Mouse (Mus musculus) thymus, postnatal 10 days (tissue): Measurements from ENCODE around the gene Frrs1l.

ENCODE experiments used
- DNase-seq, 2 experiments: peaks; one replicate each; pipeline ENCODE4 v3.0.0; 2021; ENCODE audit warnings: low spot score in 2 of 2

The Frrs1l gene

DNA sequence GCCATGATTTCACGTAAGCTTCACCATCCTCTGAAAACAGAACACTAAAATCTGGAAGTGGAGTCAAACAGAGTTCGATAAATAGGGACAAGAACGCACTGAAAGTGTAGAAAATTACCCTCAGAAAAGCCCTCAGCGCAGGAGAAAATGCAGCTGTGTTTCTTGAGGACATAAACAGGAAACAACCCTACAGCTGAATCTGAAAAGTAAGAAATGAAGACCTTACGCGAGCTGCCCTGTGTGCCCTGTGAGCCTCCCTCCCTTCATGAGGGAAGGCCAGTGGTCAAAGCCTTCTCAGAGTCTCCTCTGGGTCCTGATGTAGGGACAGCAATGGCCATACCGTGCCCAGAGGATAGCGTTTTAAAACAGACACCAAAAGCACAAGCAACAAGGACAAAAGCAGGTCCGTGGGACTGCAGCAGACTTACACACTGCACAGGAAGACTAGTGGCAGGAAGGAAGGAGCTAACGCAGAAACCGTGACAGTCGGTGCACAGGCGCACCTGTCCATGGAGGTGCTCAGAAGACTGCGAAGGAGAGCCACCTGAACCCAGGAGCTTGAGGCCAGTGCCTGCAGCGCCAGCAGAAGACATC lies 74.4 kb downstream of the Frrs1l start:
- peak; percentile 38 to 39 for DNase-seq

DNA sequence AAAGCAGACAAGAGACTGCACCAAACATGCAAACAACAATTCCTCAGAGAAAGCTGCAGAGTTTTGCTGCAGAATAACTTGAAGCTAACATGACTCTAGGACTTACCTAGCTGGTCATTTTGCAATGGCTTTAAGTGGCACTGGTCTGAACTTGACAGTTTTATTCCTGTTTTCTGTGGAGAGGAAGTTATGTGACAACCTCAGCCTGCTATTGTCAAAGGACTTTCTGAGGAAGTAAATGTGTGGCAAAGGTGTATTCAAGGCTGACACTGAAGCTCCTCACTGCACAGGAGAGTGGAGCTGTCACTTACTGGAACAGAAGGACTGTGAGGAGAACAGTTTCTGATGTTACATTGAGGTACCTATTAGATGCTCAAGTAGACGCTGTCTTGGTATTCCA lies 75.4 kb downstream of the Frrs1l start:
- DNase-seq, result no peak

DNA sequence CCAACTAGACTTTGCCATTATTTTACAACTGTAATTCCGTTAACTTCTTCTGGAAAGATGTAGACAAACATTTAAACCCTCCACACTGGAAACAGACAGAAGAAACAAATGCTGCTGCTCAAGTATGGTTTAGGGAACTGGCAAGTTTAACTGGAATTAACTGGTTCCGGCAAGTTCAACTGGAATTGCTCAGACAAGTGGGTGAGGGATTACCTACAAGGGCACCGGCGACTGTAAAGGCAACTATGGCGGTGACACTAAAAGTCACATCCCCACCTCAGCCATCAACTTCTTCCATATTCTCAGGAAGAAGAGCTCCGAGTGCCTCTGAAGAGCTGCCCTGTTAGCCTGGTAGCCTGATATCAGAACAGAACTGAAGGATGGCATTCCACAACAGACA lies 75.9 kb downstream of the Frrs1l start:
- DNase-seq, result no peak

DNA sequence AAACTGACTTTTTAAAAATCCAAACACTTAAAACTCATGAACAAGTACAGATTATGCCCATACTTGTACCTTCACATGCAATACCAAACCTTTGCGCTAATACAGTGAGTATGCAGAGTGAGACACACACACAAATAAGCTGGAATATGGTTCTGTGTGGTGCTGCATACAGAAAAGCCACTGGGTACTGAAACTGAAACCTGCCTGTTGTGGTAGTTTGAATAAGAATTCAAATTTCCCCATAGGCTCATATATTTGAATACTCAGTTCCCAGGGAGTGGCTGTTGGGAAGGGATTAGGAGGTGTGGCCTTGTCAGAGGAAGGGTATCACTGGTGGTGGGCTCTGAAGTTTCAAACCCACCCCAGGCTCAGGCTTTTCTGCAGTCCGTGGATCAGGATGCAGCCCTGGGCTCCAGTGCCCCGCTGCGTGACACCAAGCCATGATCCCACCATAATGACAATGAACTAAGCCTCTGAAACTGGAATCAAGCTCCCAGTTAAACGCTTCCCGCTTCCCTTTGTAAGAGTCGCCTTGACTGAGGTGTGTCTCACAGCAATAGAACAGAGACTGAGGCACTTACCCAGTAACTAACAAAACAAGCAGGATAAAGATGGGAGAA lies 77.7 kb downstream of the Frrs1l start:
- no peak for DNase-seq

DNA sequence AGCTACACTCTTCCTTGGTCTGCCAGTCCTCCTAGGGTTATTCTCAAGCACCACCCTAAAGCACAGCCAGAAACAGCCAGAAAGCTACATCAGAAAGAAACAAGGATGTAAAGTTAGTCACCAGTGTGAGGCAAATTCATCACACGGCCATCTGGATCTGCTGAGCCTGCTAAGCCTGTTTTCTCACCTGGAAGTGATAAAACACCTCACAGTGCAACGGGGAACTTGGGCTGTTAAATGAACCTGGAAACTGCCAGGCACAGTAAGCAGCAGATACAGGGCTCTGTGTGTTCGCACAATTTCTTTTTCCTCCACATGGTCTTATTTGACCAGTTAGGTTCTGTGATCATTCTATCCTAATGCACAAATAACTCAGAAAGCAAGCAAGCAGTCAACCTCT lies 80.6 kb downstream of the Frrs1l start:
- DNase-seq, result no peak

DNA sequence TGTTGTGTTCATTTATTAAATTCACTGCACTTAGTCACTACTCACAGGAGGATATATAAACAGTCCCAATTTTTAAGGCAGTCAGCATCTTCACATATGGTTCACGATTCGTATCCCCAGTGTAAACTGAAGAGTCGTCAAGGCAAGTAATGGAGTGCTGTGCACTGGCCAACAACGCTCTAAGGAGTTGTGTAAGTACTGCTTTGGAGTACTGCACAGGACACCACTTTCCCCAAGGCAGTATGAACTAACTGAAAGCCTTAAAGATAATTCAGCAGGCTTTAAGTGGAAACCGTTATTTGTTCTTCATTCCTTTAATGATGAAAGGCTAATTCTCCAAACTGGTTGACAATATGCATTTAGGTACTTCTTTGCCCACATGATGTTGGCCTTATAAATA lies 82.5 kb downstream of the Frrs1l start:
- DNase-seq, result no peak
